Mouse (Mus musculus): ENCODE measurements around the gene Prpf40b. TPM values are rescaled to one million over a fixed set of nuclear protein-coding genes. Genes with fewer than 3 reads are reported as not detected.
A peak's percentile ranks its signal among the peaks of the same experiment; 100 is the strongest.

Gene Prpf40b
- polyA plus RNA-seq, 1 experiment from 2014 or later: 55.3 TPM

- H3K4me2 ChIP-seq: no peak overlapping the region
- no peaks in the 10 kb centered on the region for H3K27me3 ChIP-seq
- no peak overlapping the region for H3K4me3 ChIP-seq
- peaks cover 81% of the 10 kb centered on the region for H3K36me3 ChIP-seq
- 47% methylated on average over 10 of the region's 10 CpGs for WGBS
- H3K4me1 ChIP-seq: peaks cover 15% of the 10 kb centered on the region; the same call in 1 of the 2 replicates
- ATAC-seq (ENCODE audit: borderline replicate concordance, extremely low read depth, low FRiP score, low TSS enrichment): no peak
- peak overlapping the region; percentile 82 for H3K27ac ChIP-seq
- H3K9ac ChIP-seq: no peak overlapping the region
- no peaks in the 10 kb centered on the region for H3K9me3 ChIP-seq
These were observed 25.3 kb downstream of the Prpf40b start for GRCm38 (mm10) chr15:99320168-99320674.

GRCm38 (mm10) chr15:99320978-99321377 is 26.1 kb downstream of the Prpf40b start:
- Histone ChIP-seq H3K4me2 (no peak overlapping the region), H3K4me1 (peaks cover 15% of the 10 kb centered on the region; the same call in 1 of the 2 replicates), H3K4me3 (no peak overlapping the region), H3K36me3 (peaks cover 84% of the 10 kb centered on the region), H3K27me3 (no peaks in the 10 kb centered on the region), H3K27ac (peak overlapping the region; percentile 82), H3K9ac (no peak overlapping the region), H3K9me3 (no peaks in the 10 kb centered on the region)
- 74% methylated on average over 9 of the region's 9 CpGs for WGBS
- no peak for ATAC-seq (ENCODE audit: borderline replicate concordance, extremely low read depth, low FRiP score, low TSS enrichment)

DNA sequence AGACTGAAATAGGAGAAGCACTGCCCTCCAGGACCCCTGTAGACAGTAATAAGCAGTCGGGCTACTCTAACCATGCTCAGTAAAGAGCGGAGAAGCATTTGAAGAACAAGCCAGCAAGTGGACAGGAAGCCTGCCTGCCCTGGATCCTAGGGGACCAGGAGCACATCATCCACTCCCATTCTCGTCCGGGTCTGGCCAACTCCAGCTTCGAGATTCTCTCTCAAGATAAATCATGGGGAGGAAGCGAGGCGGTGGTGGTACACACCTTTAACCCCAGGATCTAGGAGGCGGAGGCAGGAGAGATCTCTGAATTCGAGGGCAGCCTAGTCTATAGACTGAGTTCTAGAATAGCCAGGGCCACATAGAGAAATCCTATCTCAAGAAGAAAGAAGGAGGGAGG is 29.3 kb downstream of the Prpf40b start:
- H3K9ac ChIP-seq: no peak overlapping the region
- peaks cover 70% of the 10 kb centered on the region for H3K36me3 ChIP-seq
- no peak overlapping the region for H3K4me3 ChIP-seq
- H3K27ac ChIP-seq: no peak overlapping the region
- no peak for ATAC-seq (ENCODE audit: borderline replicate concordance, extremely low read depth, low FRiP score, low TSS enrichment)
- H3K27me3 ChIP-seq: no peaks in the 10 kb centered on the region
- WGBS: 82% methylated on average over 9 of the region's 9 CpGs
- no peaks in the 10 kb centered on the region for H3K9me3 ChIP-seq
- peaks cover 10% of the 10 kb centered on the region; the same call in 1 of the 2 replicates for H3K4me1 ChIP-seq
- no peak overlapping the region for H3K4me2 ChIP-seq

DNA sequence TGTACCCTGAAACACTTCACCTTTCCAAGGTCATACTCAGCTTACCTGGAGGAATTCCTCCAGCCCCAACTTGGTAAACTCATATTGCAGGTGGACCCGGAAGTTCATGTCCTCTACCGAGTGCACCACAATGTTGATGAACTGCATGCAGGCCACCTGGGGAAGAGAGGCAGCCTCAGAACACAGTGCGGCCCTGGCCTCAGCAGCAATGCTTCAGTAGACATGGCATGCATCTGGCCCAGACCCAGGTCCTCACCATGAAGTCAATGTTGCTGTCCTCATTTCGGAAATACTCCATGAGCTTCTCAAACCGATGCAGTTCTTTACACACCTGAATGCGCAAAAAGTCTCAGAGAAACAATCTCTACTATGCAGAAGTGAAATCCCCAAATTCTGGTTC is 30.7 kb downstream of the Prpf40b start:
- no peak for ATAC-seq (ENCODE audit: borderline replicate concordance, extremely low read depth, low FRiP score, low TSS enrichment)
- no peak overlapping the region for H3K4me2 ChIP-seq
- H3K27ac ChIP-seq: no peak overlapping the region
- no peaks in the 10 kb centered on the region for H3K27me3 ChIP-seq
- H3K4me3 ChIP-seq: no peak overlapping the region
- peaks cover 61% of the 10 kb centered on the region for H3K36me3 ChIP-seq
- H3K4me1 ChIP-seq: peaks cover 20% of the 10 kb centered on the region
- no peaks in the 10 kb centered on the region for H3K9me3 ChIP-seq
- 92% methylated on average over 6 of the region's 6 CpGs for WGBS
- H3K9ac ChIP-seq: no peak overlapping the region

GRCm38 (mm10) chr15:99326407-99326806 is 31.5 kb downstream of the Prpf40b start:
- no peaks in the 10 kb centered on the region for H3K27me3 ChIP-seq
- H3K9me3 ChIP-seq: no peaks in the 10 kb centered on the region
- H3K4me1 ChIP-seq: peaks cover 14% of the 10 kb centered on the region
- 45% methylated on average over 2 of the region's 2 CpGs for WGBS
- H3K9ac ChIP-seq: no peak overlapping the region
- peak overlapping the region; percentile 52; the same call in 1 of the 2 replicates for H3K27ac ChIP-seq
- no peak overlapping the region for H3K4me2 ChIP-seq
- peak; percentile 63 for ATAC-seq (ENCODE audit: borderline replicate concordance, extremely low read depth, low FRiP score, low TSS enrichment)
- no peak overlapping the region for H3K4me3 ChIP-seq
- H3K36me3 ChIP-seq: peaks cover 54% of the 10 kb centered on the region

DNA sequence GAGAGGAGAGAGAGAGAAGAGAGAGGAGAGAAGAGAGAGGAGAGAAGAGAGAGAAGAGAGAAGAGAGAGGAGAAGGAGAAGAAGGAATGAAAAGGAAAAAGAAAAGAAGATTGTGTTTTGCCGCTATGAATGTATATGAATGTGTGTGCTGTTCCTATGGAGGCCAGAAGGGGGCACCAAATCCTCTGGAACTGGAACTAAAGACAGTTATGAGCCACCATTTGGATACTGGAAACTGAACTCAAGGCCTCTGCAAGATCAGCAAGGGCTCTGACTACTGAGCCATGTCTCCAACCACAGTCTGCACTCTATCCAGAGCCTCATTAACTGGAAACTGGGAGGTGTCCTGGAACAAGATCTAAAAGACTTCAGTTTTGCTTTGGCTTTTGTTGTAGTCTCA is 32.1 kb downstream of the Prpf40b start:
- WGBS: 74% methylated on average over 1 of the region's 1 CpGs
- no peak overlapping the region for H3K4me3 ChIP-seq
- peaks cover 17% of the 10 kb centered on the region for H3K4me1 ChIP-seq
- H3K36me3 ChIP-seq: peaks cover 49% of the 10 kb centered on the region
- no peak overlapping the region for H3K9ac ChIP-seq
- H3K9me3 ChIP-seq: no peaks in the 10 kb centered on the region
- H3K27ac ChIP-seq: peak overlapping the region; percentile 52; the same call in 1 of the 2 replicates
- ATAC-seq (ENCODE audit: borderline replicate concordance, extremely low read depth, low FRiP score, low TSS enrichment): no peak
- no peak overlapping the region for H3K4me2 ChIP-seq
- H3K27me3 ChIP-seq: no peaks in the 10 kb centered on the region

GRCm38 (mm10) chr15:99328011-99328410 is 33.1 kb downstream of the Prpf40b start:
- Histone ChIP-seq H3K36me3 (peaks cover 38% of the 10 kb centered on the region), H3K4me1 (peaks cover 27% of the 10 kb centered on the region), H3K27ac (no peak overlapping the region), H3K9ac (no peak overlapping the region), H3K4me3 (no peak overlapping the region), H3K9me3 (no peaks in the 10 kb centered on the region), H3K27me3 (no peaks in the 10 kb centered on the region), H3K4me2 (no peak overlapping the region)
- ATAC-seq (ENCODE audit: borderline replicate concordance, extremely low read depth, low FRiP score, low TSS enrichment): no peak
- 93% methylated on average over 5 of the region's 5 CpGs for WGBS

- peaks cover 51% of the 10 kb centered on the region for H3K4me1 ChIP-seq
- no peaks in the 10 kb centered on the region for H3K27me3 ChIP-seq
- no peak overlapping the region for H3K9ac ChIP-seq
- WGBS: 53% methylated on average over 2 of the region's 2 CpGs
- no peak overlapping the region for H3K4me2 ChIP-seq
- no peak overlapping the region for H3K4me3 ChIP-seq
- no peak for ATAC-seq (ENCODE audit: borderline replicate concordance, extremely low read depth, low FRiP score, low TSS enrichment)
- H3K36me3 ChIP-seq: peaks cover 17% of the 10 kb centered on the region
- no peak overlapping the region for H3K27ac ChIP-seq
- no peaks in the 10 kb centered on the region for H3K9me3 ChIP-seq
These were observed 35.4 kb downstream of the Prpf40b start for GRCm38 (mm10) chr15:99330324-99330723.

- Histone ChIP-seq H3K27me3 (no peaks in the 10 kb centered on the region), H3K4me2 (no peak overlapping the region), H3K9me3 (no peaks in the 10 kb centered on the region), H3K4me1 (peaks cover 61% of the 10 kb centered on the region), H3K27ac (0 out of 2 replicates have a peak overlapping the region, but pooled peaks have one; percentile 98), H3K4me3 (no peak overlapping the region), H3K36me3 (peaks cover 11% of the 10 kb centered on the region; the same call in 1 of the 2 replicates), H3K9ac (no peak overlapping the region)
- no peak for ATAC-seq (ENCODE audit: borderline replicate concordance, extremely low read depth, low FRiP score, low TSS enrichment)
- 82% methylated on average over 5 of the region's 5 CpGs for WGBS
These were observed 36.5 kb downstream of the Prpf40b start for GRCm38 (mm10) chr15:99331341-99331740.

- Histone ChIP-seq H3K9ac (no peak overlapping the region), H3K9me3 (no peaks in the 10 kb centered on the region), H3K4me1 (peaks cover 67% of the 10 kb centered on the region), H3K36me3 (peaks cover 11% of the 10 kb centered on the region; the same call in 1 of the 2 replicates), H3K27ac (peak overlapping the region; percentile 98), H3K4me3 (no peak overlapping the region), H3K4me2 (no peak overlapping the region), H3K27me3 (no peaks in the 10 kb centered on the region)
- ATAC-seq (ENCODE audit: borderline replicate concordance, extremely low read depth, low FRiP score, low TSS enrichment): no peak
These were observed 37.2 kb downstream of the Prpf40b start for GRCm38 (mm10) chr15:99332111-99332510.

DNA sequence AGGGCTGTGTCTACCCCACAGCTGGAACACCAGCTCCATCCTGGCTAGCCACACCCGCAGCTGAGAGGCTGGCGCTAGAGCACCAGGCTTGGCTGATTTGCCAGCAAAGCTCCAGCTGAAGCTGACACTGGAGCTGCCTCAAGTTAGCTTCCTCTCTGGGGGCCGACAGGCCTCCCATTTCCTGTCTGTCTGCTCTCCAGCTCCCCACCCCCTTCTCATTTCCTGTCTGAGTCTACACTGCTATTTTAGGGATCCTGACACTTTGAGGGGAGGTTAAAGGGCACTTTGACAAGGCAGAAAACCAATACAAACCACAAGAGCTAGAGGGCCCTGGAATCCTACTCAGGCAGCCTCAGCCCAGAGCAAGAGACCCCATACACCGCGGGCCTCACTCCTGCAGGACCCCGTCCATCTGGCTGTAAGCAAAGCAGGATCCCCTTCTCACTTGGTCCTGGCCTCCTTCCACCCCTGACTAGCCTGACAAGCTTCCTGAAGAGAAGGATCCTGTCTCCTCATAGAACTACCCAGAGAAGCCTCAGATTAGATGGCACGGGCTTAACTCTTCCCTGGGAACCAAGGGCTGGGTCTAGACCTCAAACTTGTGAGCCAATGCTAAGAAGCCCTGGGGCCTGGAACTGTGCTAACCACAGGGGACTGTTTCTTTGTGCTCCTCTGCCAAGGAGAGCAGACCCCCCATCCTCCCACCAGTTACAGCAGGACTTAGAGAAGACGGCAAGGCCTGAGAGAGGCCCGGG is 38.2 kb downstream of the Prpf40b start:
- no peaks in the 10 kb centered on the region for H3K27me3 ChIP-seq
- H3K36me3 ChIP-seq: peaks cover 6% of the 10 kb centered on the region; the same call in 1 of the 2 replicates
- no peak overlapping the region for H3K4me3 ChIP-seq
- H3K4me2 ChIP-seq: peak overlapping the region; percentile 38
- peak overlapping the region; percentile 7; the same call in 1 of the 2 replicates for H3K9ac ChIP-seq
- 26% methylated on average over 9 of the region's 9 CpGs for WGBS
- ATAC-seq (ENCODE audit: borderline replicate concordance, extremely low read depth, low FRiP score, low TSS enrichment): peak; percentile 94
- no peaks in the 10 kb centered on the region for H3K9me3 ChIP-seq
- peak overlapping the region; percentile 98 for H3K27ac ChIP-seq
- peaks cover 73% of the 10 kb centered on the region for H3K4me1 ChIP-seq

- Histone ChIP-seq H3K9ac (peak overlapping the region; percentile 7; the same call in 1 of the 2 replicates), H3K4me3 (no peak overlapping the region), H3K9me3 (no peaks in the 10 kb centered on the region), H3K36me3 (peaks cover 3% of the 10 kb centered on the region; the same call in 1 of the 2 replicates), H3K27ac (peak overlapping the region; percentile 98), H3K4me2 (peak overlapping the region; percentile 38; the same call in 1 of the 2 replicates), H3K4me1 (peaks cover 73% of the 10 kb centered on the region), H3K27me3 (no peaks in the 10 kb centered on the region)
- ATAC-seq (ENCODE audit: borderline replicate concordance, extremely low read depth, low FRiP score, low TSS enrichment): peak; percentile 28
- WGBS: 52% methylated on average over 3 of the region's 3 CpGs
These were observed 38.8 kb downstream of the Prpf40b start for GRCm38 (mm10) chr15:99333676-99334065.
